Mouse (Mus musculus): ENCODE results near the gene Pou2f3. TPM values are rescaled to one million over a fixed set of nuclear protein-coding genes. Genes with fewer than 3 reads are reported as not detected.

The Pou2f3 gene
- polyA plus RNA-seq, 1 experiment from 2014 or later = not detected

- Histone ChIP-seq H3K9ac (ENCODE audit: low read depth, low read length) (no peak overlapping the region), H3K4me1 (replicated peaks; ENCODE audit: control insufficient read depth, insufficient read depth, low read length) (no peaks in the 10 kb centered on the region), H3K36me3 (ENCODE audit: control insufficient read depth, insufficient read depth, low read length) (no peaks in the 10 kb centered on the region), H3K27ac (ENCODE audit: low read depth, low read length) (no peak overlapping the region), H3K27me3 (replicated peaks; ENCODE audit: control insufficient read depth, insufficient read depth, low read length) (0 out of 2 replicates have a peak, but pooled peaks cover 4% of the 10 kb centered on the region), H3K9me3 (ENCODE audit: control insufficient read depth, low read length) (no peaks in the 10 kb centered on the region), H3K4me3 (ENCODE audit: low read depth, low read length) (no peak overlapping the region), H3K4me2 (no peak overlapping the region)
- no peak for DNase-seq (ENCODE audit: low spot score)
- WGBS = 76% methylated on average over 8 of the region's 8 CpGs
- no peak for ATAC-seq (replicated peaks; ENCODE audit: low FRiP score)
Measured at GRCm38 (mm10) chr9:43167081-43167480, 43.1 kb downstream of the Pou2f3 start.

GRCm38 (mm10) chr9:43166346-43166745, 43.8 kb downstream of the Pou2f3 start:
- ATAC-seq (replicated peaks; ENCODE audit: low FRiP score) (no peak), DNase-seq (ENCODE audit: low spot score) (no peak)
- Histone ChIP-seq H3K4me1 (replicated peaks; ENCODE audit: control insufficient read depth, insufficient read depth, low read length) (no peaks in the 10 kb centered on the region), H3K4me2 (no peak overlapping the region), H3K36me3 (ENCODE audit: control insufficient read depth, insufficient read depth, low read length) (no peaks in the 10 kb centered on the region), H3K9me3 (ENCODE audit: control insufficient read depth, low read length) (no peaks in the 10 kb centered on the region), H3K27me3 (replicated peaks; ENCODE audit: control insufficient read depth, insufficient read depth, low read length) (no peaks in the 10 kb centered on the region), H3K4me3 (ENCODE audit: low read depth, low read length) (no peak overlapping the region), H3K9ac (ENCODE audit: low read depth, low read length) (no peak overlapping the region), H3K27ac (ENCODE audit: low read depth, low read length) (no peak overlapping the region)
- WGBS = 78% methylated on average over 6 of the region's 6 CpGs

- 50% methylated on average over 6 of the region's 6 CpGs for WGBS
Measured at GRCm38 (mm10) chr9:43155960-43156359, 54.2 kb downstream of the Pou2f3 start.

GRCm38 (mm10) chr9:43151779-43152178, 58.4 kb downstream of the Pou2f3 start:
- ATAC-seq (replicated peaks; ENCODE audit: low FRiP score) (no peak), DNase-seq (ENCODE audit: low spot score) (no peak)
- H3K36me3 ChIP-seq (ENCODE audit: control insufficient read depth, insufficient read depth, low read length) = no peaks in the 10 kb centered on the region
- no peak overlapping the region for H3K4me2 ChIP-seq
- no peak overlapping the region for H3K9ac ChIP-seq (ENCODE audit: low read depth, low read length)
- WGBS = 69% methylated on average over 6 of the region's 6 CpGs
- H3K27me3 ChIP-seq (replicated peaks; ENCODE audit: control insufficient read depth, insufficient read depth, low read length) = peaks cover 10% of the 10 kb centered on the region
- H3K4me1 ChIP-seq (replicated peaks; ENCODE audit: control insufficient read depth, insufficient read depth, low read length) = no peaks in the 10 kb centered on the region; the same call in 1 of the 2 replicates
- no peaks in the 10 kb centered on the region for H3K9me3 ChIP-seq (ENCODE audit: control insufficient read depth, low read length)
- no peak overlapping the region for H3K27ac ChIP-seq (ENCODE audit: low read depth, low read length)
- H3K4me3 ChIP-seq (ENCODE audit: low read depth, low read length) = no peak overlapping the region

More at GRCm38 (mm10) chr9:43155960-43156359, 54.2 kb downstream of the Pou2f3 start:
- DNase-seq (ENCODE audit: low spot score) (no peak), ATAC-seq (replicated peaks; ENCODE audit: low FRiP score) (no peak)
- no peak overlapping the region for H3K4me2 ChIP-seq
- no peaks in the 10 kb centered on the region for H3K4me1 ChIP-seq (replicated peaks; ENCODE audit: control insufficient read depth, insufficient read depth, low read length)
- peaks cover 10% of the 10 kb centered on the region for H3K27me3 ChIP-seq (replicated peaks; ENCODE audit: control insufficient read depth, insufficient read depth, low read length)
- no peak overlapping the region for H3K4me3 ChIP-seq (ENCODE audit: low read depth, low read length)
- no peak overlapping the region for H3K9ac ChIP-seq (ENCODE audit: low read depth, low read length)
- H3K36me3 ChIP-seq (ENCODE audit: control insufficient read depth, insufficient read depth, low read length) = no peaks in the 10 kb centered on the region
- no peak overlapping the region for H3K27ac ChIP-seq (ENCODE audit: low read depth, low read length)
- no peaks in the 10 kb centered on the region for H3K9me3 ChIP-seq (ENCODE audit: control insufficient read depth, low read length)

DNA sequence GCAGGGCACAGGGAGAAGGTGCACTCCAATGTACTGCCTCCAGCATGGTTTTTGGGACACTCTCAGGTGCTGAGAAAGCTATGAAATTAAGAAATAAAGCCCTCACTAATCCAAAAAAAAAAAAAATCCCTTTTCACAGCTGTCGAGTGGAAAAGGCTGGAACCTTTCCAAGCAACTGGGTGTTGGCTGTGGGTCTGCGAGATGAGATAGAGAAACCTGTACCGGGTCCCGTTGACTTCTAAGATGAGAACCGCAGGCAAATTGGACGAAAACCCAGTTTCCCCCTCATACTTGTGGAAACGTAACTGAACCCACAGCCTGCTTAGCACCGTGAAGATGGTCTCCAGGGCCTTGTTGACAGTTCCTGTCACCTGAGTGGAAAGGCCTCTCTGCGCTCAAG, 59.2 kb downstream of the Pou2f3 start:
- Histone ChIP-seq H3K36me3 (ENCODE audit: control insufficient read depth, insufficient read depth, low read length) (no peaks in the 10 kb centered on the region), H3K4me3 (ENCODE audit: low read depth, low read length) (no peak overlapping the region), H3K4me1 (replicated peaks; ENCODE audit: control insufficient read depth, insufficient read depth, low read length) (no peaks in the 10 kb centered on the region; the same call in 1 of the 2 replicates), H3K27ac (ENCODE audit: low read depth, low read length) (no peak overlapping the region), H3K9me3 (ENCODE audit: control insufficient read depth, low read length) (no peaks in the 10 kb centered on the region), H3K27me3 (replicated peaks; ENCODE audit: control insufficient read depth, insufficient read depth, low read length) (peaks cover 10% of the 10 kb centered on the region), H3K9ac (ENCODE audit: low read depth, low read length) (no peak overlapping the region), H3K4me2 (no peak overlapping the region)
- DNase-seq (ENCODE audit: low spot score) = no peak
- 75% methylated on average over 9 of the region's 9 CpGs for WGBS
- ATAC-seq (replicated peaks; ENCODE audit: low FRiP score) = no peak

GRCm38 (mm10) chr9:43150075-43150474, 60.1 kb downstream of the Pou2f3 start:
- H3K36me3 ChIP-seq (ENCODE audit: control insufficient read depth, insufficient read depth, low read length) = no peaks in the 10 kb centered on the region
- H3K9ac ChIP-seq (ENCODE audit: low read depth, low read length) = no peak overlapping the region
- H3K27ac ChIP-seq (ENCODE audit: low read depth, low read length) = no peak overlapping the region
- no peak overlapping the region for H3K4me3 ChIP-seq (ENCODE audit: low read depth, low read length)
- no peaks in the 10 kb centered on the region; the same call in 1 of the 2 replicates for H3K4me1 ChIP-seq (replicated peaks; ENCODE audit: control insufficient read depth, insufficient read depth, low read length)
- WGBS = 35% methylated on average over 10 of the region's 10 CpGs
- H3K4me2 ChIP-seq = no peak overlapping the region
- H3K27me3 ChIP-seq (replicated peaks; ENCODE audit: control insufficient read depth, insufficient read depth, low read length) = peaks cover 7% of the 10 kb centered on the region
- no peaks in the 10 kb centered on the region for H3K9me3 ChIP-seq (ENCODE audit: control insufficient read depth, low read length)
- ATAC-seq (replicated peaks; ENCODE audit: low FRiP score) (no peak), DNase-seq (ENCODE audit: low spot score) (no peak)

DNA sequence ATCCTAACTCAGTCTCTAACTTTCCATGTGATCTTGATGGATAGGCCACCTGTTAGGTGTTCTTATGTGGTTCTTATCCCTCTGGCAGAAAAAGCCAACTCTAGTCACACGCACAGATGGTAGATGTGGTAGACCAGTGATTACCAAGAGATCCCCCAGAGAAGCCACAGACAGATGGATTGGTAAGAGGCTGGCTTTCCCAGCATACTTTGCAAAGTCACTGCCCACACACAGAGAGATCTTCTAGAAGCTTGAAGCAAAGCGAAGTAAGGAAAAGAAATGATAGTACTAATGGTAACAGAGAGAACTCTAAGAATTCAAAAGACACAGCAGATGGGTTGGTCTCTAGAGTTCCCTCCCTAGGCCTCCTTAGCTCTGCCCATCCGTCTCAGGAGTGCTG, 60.7 kb downstream of the Pou2f3 start:
- ATAC-seq (replicated peaks; ENCODE audit: low FRiP score) = no peak
- Histone ChIP-seq H3K4me2 (no peak overlapping the region), H3K4me1 (replicated peaks; ENCODE audit: control insufficient read depth, insufficient read depth, low read length) (no peaks in the 10 kb centered on the region; the same call in 1 of the 2 replicates), H3K27me3 (replicated peaks; ENCODE audit: control insufficient read depth, insufficient read depth, low read length) (peaks cover 7% of the 10 kb centered on the region), H3K9me3 (ENCODE audit: control insufficient read depth, low read length) (no peaks in the 10 kb centered on the region), H3K36me3 (ENCODE audit: control insufficient read depth, insufficient read depth, low read length) (no peaks in the 10 kb centered on the region), H3K9ac (ENCODE audit: low read depth, low read length) (no peak overlapping the region), H3K27ac (ENCODE audit: low read depth, low read length) (no peak overlapping the region), H3K4me3 (ENCODE audit: low read depth, low read length) (no peak overlapping the region)
- 66% methylated on average over 3 of the region's 3 CpGs for WGBS
- DNase-seq (ENCODE audit: low spot score) = no peak

GRCm38 (mm10) chr9:43145196-43145595, 65.0 kb downstream of the Pou2f3 start:
- H3K4me3 ChIP-seq (ENCODE audit: low read depth, low read length) = no peak overlapping the region
- 69% methylated on average over 4 of the region's 4 CpGs for WGBS
- DNase-seq (ENCODE audit: low spot score) = no peak
- no peak overlapping the region for H3K4me2 ChIP-seq
- no peak overlapping the region for H3K9ac ChIP-seq (ENCODE audit: low read depth, low read length)
- H3K4me1 ChIP-seq (replicated peaks; ENCODE audit: control insufficient read depth, insufficient read depth, low read length) = no peaks in the 10 kb centered on the region; the same call in 1 of the 2 replicates
- no peak overlapping the region for H3K27ac ChIP-seq (ENCODE audit: low read depth, low read length)
- H3K9me3 ChIP-seq (ENCODE audit: control insufficient read depth, low read length) = no peaks in the 10 kb centered on the region
- no peak for ATAC-seq (replicated peaks; ENCODE audit: low FRiP score)
- no peaks in the 10 kb centered on the region for H3K36me3 ChIP-seq (ENCODE audit: control insufficient read depth, insufficient read depth, low read length)
- no peaks in the 10 kb centered on the region; the same call in 1 of the 2 replicates for H3K27me3 ChIP-seq (replicated peaks; ENCODE audit: control insufficient read depth, insufficient read depth, low read length)

DNA sequence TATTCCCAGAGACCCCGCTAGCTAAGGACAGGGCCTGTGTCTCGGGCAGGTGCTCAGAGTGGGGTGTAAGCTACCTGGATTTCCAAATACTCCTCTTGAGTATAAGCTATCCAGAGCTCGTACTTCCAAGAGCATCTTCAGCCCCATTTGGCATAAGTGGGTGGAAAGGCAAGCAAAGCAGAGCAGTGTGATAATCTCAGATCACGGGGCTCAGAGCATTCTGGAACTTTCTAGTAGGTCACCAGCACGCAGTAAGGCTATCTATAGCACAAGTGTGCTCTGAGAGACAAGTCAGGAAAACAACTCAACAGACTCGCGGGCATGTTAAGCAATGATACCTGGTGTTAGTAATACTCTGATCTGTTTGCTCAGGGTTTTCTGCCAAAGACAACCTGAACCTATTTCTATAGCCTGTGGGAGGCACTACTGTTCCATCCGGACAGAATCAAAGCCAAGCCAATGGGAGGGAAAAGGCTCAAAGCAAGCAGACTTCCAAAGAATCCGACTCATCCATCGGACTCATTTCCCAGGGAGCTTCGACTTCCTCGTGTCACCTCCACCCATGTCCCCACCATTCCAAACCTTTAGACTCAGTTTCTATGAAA, 65.9 kb downstream of the Pou2f3 start:
- no peak overlapping the region for H3K4me3 ChIP-seq (ENCODE audit: low read depth, low read length)
- H3K27ac ChIP-seq (ENCODE audit: low read depth, low read length) = no peak overlapping the region
- ATAC-seq (replicated peaks; ENCODE audit: low FRiP score) = no peak
- no peaks in the 10 kb centered on the region for H3K36me3 ChIP-seq (ENCODE audit: control insufficient read depth, insufficient read depth, low read length)
- H3K4me2 ChIP-seq = no peak overlapping the region
- H3K9me3 ChIP-seq (ENCODE audit: control insufficient read depth, low read length) = no peaks in the 10 kb centered on the region
- H3K9ac ChIP-seq (ENCODE audit: low read depth, low read length) = no peak overlapping the region
- no peaks in the 10 kb centered on the region; the same call in 1 of the 2 replicates for H3K27me3 ChIP-seq (replicated peaks; ENCODE audit: control insufficient read depth, insufficient read depth, low read length)
- H3K4me1 ChIP-seq (replicated peaks; ENCODE audit: control insufficient read depth, insufficient read depth, low read length) = no peaks in the 10 kb centered on the region
- DNase-seq (ENCODE audit: low spot score) = no peak
- WGBS = 66% methylated on average over 12 of the region's 12 CpGs

Measured in liver, embryonic 11.5 days (tissue).